Mouse (Mus musculus) E14TG2a.4 (cell line): ENCODE results near the gene 4931406P16Rik.

Source experiments
- H3K27me3 ChIP-seq: 2 replicates; pipeline ENCODE4 v1.6.1; 2014; ENCODE audit warnings: low read length, control low read depth; ENCODE audit not compliant: insufficient read depth
- H3K36me3 ChIP-seq: 2 replicates; pipeline ENCODE4 v1.6.1; 2014; ENCODE audit warnings: low read length, control low read depth; ENCODE audit not compliant: insufficient read depth
- H3K4me1 ChIP-seq: replicated peaks from 2 replicates; pipeline ENCODE4 v1.6.1; 2014; ENCODE audit warnings: low read depth, low read length, control low read depth
- H3K4me3 ChIP-seq: replicated peaks from 2 replicates; pipeline ENCODE4 v1.5.1; 2014; ENCODE audit warnings: mild to moderate bottlenecking, low read length
- H3K9me3 ChIP-seq: 2 replicates; pipeline ENCODE4 v1.6.1; 2014; ENCODE audit warnings: low read length, control low read depth
- CTCF ChIP-seq: conservative IDR thresholded peaks from 2 replicates; pipeline ENCODE4 v1.5.1; 2014; ENCODE audit warnings: low read length
- NANOG ChIP-seq: IDR thresholded peaks from 2 replicates; pipeline ENCODE4 v1.6.1; 2014; ENCODE audit warnings: borderline replicate concordance, low read length, mixed read lengths
- POU5F1 ChIP-seq: IDR thresholded peaks from 2 replicates; pipeline ENCODE4 v1.6.1; 2014; ENCODE audit warnings: low read length, borderline replicate concordance

4931406P16Rik gene

GRCm38 (mm10) chr7:34224308-34224707, 89.0 kb downstream of the 4931406P16Rik start:
- peaks cover 87% of the 10 kb centered on the region for H3K4me1 ChIP-seq
- H3K36me3 ChIP-seq, result peaks cover 99% of the 10 kb centered on the region
- H3K4me3 ChIP-seq, result no peak overlapping the region
- H3K9me3 ChIP-seq, result no peaks in the 10 kb centered on the region
- no peak for TF ChIP-seq CTCF
- no peaks in the 10 kb centered on the region for H3K27me3 ChIP-seq

- Histone ChIP-seq H3K27me3 (no peaks in the 10 kb centered on the region), H3K4me1 (peaks cover 85% of the 10 kb centered on the region), H3K9me3 (no peaks in the 10 kb centered on the region), H3K36me3 (peaks cover 100% of the 10 kb centered on the region), H3K4me3 (no peak overlapping the region)
- peak; percentile 27; the same call in 1 of the 2 replicates for TF ChIP-seq CTCF
- no peak for TF ChIP-seq NANOG
Measured at GRCm38 (mm10) chr7:34222340-34222739, 91.0 kb downstream of the 4931406P16Rik start.

- no peaks in the 10 kb centered on the region for H3K9me3 ChIP-seq
- H3K4me1 ChIP-seq, result peaks cover 84% of the 10 kb centered on the region
- TF ChIP-seq CTCF (no peak), NANOG (no peak), POU5F1 (no peak)
- peaks cover 100% of the 10 kb centered on the region for H3K36me3 ChIP-seq
- H3K4me3 ChIP-seq, result no peak overlapping the region
- no peaks in the 10 kb centered on the region for H3K27me3 ChIP-seq
Measured at GRCm38 (mm10) chr7:34221594-34222250, 91.6 kb downstream of the 4931406P16Rik start.

- no peaks in the 10 kb centered on the region for H3K27me3 ChIP-seq
- no peak overlapping the region for H3K4me3 ChIP-seq
- H3K9me3 ChIP-seq, result no peaks in the 10 kb centered on the region
- H3K4me1 ChIP-seq, result peaks cover 90% of the 10 kb centered on the region
- H3K36me3 ChIP-seq, result peaks cover 100% of the 10 kb centered on the region
- no peak for TF ChIP-seq CTCF
- no peak for TF ChIP-seq POU5F1
- TF ChIP-seq NANOG, result no peak
Measured at GRCm38 (mm10) chr7:34218496-34218895, 94.9 kb downstream of the 4931406P16Rik start.

- Histone ChIP-seq H3K36me3 (peaks cover 100% of the 10 kb centered on the region), H3K4me1 (peaks cover 79% of the 10 kb centered on the region), H3K9me3 (no peaks in the 10 kb centered on the region), H3K27me3 (no peaks in the 10 kb centered on the region), H3K4me3 (no peak overlapping the region)
- TF ChIP-seq CTCF (no peak), NANOG (no peak), POU5F1 (no peak)
Measured at GRCm38 (mm10) chr7:34216474-34216873, 96.9 kb downstream of the 4931406P16Rik start.

- Histone ChIP-seq H3K4me3 (no peak overlapping the region), H3K4me1 (peaks cover 74% of the 10 kb centered on the region), H3K36me3 (peaks cover 100% of the 10 kb centered on the region), H3K9me3 (no peaks in the 10 kb centered on the region), H3K27me3 (no peaks in the 10 kb centered on the region)
- TF ChIP-seq POU5F1 (no peak), NANOG (no peak), CTCF (no peak)
Measured at GRCm38 (mm10) chr7:34215481-34215880, 97.9 kb downstream of the 4931406P16Rik start.

- Histone ChIP-seq H3K4me1 (peaks cover 66% of the 10 kb centered on the region), H3K27me3 (no peaks in the 10 kb centered on the region), H3K9me3 (no peaks in the 10 kb centered on the region), H3K36me3 (peaks cover 100% of the 10 kb centered on the region), H3K4me3 (no peak overlapping the region)
- TF ChIP-seq POU5F1 (no peak), CTCF (no peak), NANOG (no peak)
Measured at GRCm38 (mm10) chr7:34214644-34215043, 98.7 kb downstream of the 4931406P16Rik start.

- no peak overlapping the region for H3K4me3 ChIP-seq
- H3K4me1 ChIP-seq, result peaks cover 54% of the 10 kb centered on the region
- no peaks in the 10 kb centered on the region for H3K9me3 ChIP-seq
- H3K36me3 ChIP-seq, result peaks cover 100% of the 10 kb centered on the region
- no peaks in the 10 kb centered on the region for H3K27me3 ChIP-seq
- TF ChIP-seq NANOG (no peak), POU5F1 (no peak), CTCF (no peak)
Measured at GRCm38 (mm10) chr7:34213281-34213680, 100.1 kb downstream of the 4931406P16Rik start.
